Mouse (Mus musculus): ENCODE measurements around the gene Polq. TPM values are rescaled to one million over a fixed set of nuclear protein-coding genes. Genes with fewer than 3 reads are reported as not detected.
"Not testable (repeated sequence)": the region's sequence is repeated elsewhere in the genome, so short reads cannot be mapped to it uniquely, and the experiment has no call there.

Gene Polq
- polyA plus RNA-seq, 1 experiment: 0.51 TPM

- DNase-seq (ENCODE audit: low spot score): no peak
Measured at GRCm38 (mm10) chr16:37094169-37094833, 82.7 kb downstream of the Polq start.

- DNase-seq (ENCODE audit: low spot score): no peak
Measured at GRCm38 (mm10) chr16:37108763-37109162, 97.2 kb downstream of the Polq start.

DNA sequence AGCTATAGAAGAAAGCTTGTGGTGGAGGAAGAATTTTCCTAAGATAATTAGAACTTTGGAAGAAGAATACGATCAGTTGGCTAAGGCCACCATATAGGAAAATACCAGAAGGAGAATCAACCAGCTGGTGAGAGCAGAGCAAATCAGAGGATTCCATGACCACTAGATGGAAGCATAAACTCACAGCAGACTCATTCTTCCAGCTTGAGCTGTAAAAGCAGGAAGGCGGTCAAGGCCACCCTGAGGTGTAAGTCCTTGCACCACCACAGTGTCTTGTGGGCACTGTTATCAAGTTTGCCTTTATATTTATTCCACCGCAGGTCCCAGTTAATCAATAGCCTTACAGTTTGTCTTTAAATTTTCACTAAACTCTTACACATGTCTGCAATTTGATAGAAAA, 97.7 kb downstream of the Polq start:
- no peak for DNase-seq (ENCODE audit: low spot score)

- not testable (repeated sequence) for DNase-seq (ENCODE audit: low spot score)
Measured at GRCm38 (mm10) chr16:37125190-37125589, 113.6 kb downstream of the Polq start.

Other genes starting within 250 kb of the Polq start
- 1.6 and 6.5 TPM in 2 replicates for gene Slc15a2, start 226.8 kb upstream of the Polq start, polyA plus RNA-seq (2012; rRNA removed)
- 17.0 and 17.2 TPM in 2 replicates for gene Iqcb1, start 183.4 kb upstream of the Polq start, polyA plus RNA-seq (2012; rRNA removed)
- gene Eaf2, start 136.8 kb upstream of the Polq start, polyA plus RNA-seq (2012; rRNA removed): 6.3 and 7.0 TPM in 2 replicates
- gene Golgb1, start 136.6 kb upstream of the Polq start, polyA plus RNA-seq (2012; rRNA removed): 55.2 and 61.2 TPM in 2 replicates
- gene Hcls1, start 76.8 kb upstream of the Polq start, polyA plus RNA-seq (2012; rRNA removed): 13.8 and 14.3 TPM in 2 replicates
- 0.01 TPM in 1 of 2 replicates, not detected in the other for gene Fbxo40, start 21.3 kb upstream of the Polq start, polyA plus RNA-seq (2012; rRNA removed)

Measured in urinary bladder, adult 2 months (tissue).